Mouse (Mus musculus) ovary, postnatal 10 days (tissue): Measurements from ENCODE around the gene Tmprss11c.
"Not testable (repeated sequence)": the region's sequence is repeated elsewhere in the genome, so short reads cannot be mapped to it uniquely, and the experiment has no call there.

Experiments
- DNase-seq: peaks from one replicate; pipeline ENCODE4 v3.0.0; 2022; ENCODE audit warnings: low spot score

Gene Tmprss11c

DNA sequence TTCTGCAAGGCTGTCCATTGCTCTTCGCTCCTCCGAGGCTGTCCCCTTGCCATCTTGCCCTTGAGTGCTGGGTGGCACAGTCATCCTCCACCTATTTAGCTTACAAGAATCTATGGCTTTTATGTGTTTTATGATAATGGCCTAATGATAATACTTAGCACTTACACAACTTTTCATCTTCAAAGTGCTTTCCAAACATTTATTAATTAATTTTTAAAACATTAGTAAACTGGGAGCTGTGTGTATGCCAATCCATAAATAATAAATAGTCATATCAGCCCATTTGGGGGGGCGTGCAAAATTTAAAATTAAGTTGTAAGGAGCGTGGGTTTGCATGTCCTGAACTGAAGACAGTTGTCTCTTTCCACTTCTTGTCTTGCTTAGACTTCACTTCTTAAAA is at the start of gene Tmprss11c:
Tmprss11c (minus strand) TSS at position 101 of the 400 bp plus-strand sequence.
- no peak for DNase-seq

DNA sequence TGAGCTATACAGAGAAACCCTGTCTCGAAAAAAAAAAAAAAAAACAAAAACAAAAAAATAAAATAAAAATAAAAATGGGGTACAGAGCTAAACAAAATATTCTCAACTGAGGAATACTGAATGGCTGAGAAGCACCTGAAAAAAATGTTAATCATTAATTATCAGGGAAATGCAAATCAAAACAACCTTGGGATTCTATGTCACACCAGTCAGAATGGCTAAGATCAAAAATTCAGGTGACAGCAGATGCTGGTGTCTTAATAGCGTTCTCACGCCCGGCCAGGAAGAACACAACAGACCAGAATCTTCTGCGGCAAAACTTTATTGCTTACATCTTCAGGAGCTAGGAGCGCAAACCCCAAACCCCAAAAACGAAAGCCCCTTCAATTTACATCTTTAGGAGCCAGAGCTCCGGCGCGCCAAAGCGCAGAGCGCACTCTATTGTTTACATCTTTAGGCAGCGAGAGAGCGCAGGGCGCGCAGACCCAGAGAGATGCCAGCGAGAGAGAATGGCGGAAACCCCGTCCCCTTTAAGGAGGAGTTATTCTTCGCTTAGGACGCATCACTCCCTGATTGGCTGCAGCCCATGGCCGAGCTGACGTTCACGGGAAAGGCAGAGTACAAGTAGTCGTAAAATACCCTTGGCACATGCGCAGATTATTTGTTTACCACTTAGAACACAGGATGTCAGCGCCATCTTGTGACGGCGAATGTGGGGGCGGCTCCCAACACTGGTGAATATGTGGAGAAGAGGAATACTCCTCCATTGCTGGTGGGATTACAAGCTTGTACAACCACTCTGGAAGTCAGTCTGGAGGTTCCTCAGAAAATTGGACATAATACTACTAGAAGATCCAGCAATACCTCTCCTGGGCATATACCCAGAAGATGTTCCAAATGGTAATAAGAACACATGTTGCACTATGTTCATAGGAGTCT is 29.2 kb upstream of the Tmprss11c start:
- DNase-seq: not testable (repeated sequence)

DNA sequence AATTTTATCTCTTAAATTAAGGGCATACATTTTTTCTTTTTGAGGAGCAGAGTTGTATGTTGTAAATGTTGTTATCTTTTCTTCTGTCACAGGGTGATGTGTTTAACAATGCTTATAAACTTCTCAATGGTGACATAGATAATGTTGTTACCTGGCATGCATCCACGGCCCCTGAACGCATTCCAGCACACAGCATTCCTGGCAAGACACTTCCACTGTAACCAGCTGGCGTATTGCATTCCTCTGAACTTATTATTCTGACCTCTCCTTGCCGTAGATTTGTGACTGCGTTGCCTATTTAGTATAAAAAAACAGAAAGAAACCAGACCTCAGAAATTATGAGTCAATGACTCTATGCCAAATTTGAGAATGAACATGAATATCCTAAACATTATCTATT is 17.0 kb upstream of the Tmprss11c start:
- no peak for DNase-seq

DNA sequence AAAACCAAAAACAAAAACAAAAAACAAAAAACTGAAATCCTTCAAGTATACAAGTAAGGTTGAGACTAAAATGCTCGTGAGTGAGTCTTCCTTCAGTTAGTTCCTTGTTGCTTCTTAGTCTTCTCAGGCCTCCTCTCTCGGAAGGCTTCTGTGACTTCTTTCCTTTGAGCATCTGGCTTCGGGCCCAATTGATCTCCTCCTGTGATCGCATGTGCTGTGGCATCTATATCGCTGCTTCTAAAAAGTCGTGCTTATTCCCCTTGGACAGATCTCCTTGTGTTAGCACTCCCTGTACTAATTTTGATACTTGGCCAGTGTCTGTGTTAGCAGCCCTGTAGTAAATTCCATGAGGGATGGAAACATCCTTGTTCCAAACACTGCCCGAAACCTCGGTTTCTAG is 14.8 kb upstream of the Tmprss11c start:
- DNase-seq: no peak

DNA sequence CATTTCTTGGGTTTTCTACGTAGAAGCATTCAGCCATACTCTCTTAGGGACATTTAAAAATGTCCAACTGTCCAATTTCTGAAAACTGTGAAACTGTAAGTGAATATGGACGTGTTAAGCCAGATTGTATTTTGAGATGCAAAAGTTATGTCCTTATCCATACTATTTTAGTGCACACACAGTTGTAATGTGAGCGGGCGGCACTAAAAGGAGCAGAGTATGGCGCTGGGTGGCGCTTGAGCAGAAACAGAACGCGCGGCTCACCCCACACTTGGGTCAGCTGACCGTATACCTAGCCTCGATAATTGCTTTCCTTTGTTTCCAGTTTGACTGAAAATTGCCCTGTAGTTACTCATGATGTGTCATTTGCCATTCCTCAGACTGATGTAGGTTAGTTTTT is 42.5 kb downstream of the Tmprss11c start:
- DNase-seq: no peak

DNA sequence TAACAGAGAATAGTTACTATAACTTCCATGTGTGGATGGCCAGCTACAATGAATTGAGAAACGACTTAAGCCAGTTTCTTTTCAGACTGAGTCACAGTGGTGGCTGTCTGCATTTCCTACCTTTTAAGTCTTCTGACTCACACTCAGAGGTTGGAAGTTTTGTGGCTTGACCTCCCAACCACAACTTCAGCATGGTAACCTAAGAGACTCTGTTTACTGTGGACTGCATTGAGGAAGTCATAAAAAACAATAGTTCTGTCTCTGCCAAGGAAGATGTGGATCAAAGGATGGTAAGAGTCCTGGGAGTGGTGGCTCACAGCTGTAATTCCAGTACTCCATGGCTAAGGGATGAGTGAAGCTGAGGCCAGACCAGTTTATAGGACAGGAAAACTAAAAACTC is 44.2 kb downstream of the Tmprss11c start:
- no peak for DNase-seq

DNA sequence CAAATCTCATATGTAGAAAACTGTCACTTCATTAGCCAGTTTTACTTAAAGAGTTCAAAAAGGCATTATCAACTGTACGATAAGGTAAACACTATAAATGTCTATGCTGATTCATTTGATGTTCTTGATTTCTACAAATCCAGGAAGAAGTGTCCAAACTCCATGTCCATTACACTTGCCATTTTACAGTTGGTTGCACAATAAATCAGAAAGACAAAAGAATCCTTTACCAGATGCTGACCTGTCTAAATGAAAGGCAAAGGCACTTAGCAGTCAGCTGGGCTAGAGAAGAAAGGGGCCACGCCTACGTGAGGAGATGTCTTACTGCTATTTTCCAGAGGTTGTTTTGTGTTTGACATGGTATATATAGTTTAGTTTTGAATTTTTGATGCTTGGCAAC is 44.8 kb downstream of the Tmprss11c start:
- DNase-seq: no peak

DNA sequence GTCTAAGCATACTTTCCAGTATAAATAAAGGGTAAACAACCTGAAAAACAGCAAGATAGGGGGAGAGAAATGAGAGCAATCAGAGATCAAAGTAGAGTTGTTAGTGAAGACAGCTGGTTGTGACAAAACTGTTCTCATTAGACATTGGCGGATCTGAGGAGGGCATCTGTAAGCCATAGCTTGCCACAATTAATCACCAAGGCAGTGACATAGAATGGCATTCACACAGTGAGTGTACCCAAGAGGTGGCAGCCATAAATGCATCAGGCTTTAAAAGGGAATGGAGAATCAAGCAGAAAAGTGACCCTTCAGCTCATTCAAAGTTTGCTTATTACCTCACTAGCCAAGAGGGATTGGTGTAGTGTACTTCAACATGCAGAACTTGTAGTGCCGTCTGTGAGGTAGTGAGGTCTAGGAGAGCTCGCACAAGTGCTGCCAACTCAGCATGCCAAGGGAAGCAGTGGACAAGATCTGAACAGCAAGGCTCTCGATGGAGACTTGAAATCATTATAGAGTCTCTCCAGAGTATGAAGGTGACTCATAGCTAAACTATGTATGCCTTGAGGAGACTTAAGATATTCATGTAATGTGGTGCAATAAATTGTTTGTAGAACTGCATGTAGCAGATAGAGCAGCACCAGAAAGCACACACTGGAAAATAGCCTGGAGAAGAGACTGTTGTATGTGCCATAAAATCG is 61.8 kb downstream of the Tmprss11c start:
- DNase-seq: no peak

DNA sequence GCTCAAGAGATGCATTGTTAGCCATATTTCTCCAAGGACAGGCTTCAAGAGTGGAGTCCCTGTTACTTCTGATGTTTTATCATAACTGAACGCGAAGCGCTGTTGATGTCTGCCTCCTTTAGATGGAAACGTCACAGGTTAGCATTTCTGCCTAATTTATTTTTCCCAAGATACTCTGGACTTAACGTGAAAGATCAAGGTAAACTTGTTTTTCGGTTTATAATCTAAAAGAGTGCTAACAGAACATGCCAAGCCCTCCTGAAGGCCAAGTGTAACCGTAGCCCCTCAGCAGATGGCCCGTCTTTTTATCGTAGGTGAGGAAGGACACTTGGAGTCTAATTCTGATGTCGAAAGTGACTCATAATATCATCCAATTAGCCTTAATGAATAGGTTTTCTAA is 91.3 kb downstream of the Tmprss11c start, which contains the start of gene Gnrhr:
Gnrhr (minus strand) TSS at position 101 of the 400 bp plus-strand sequence.
- no peak for DNase-seq

DNA sequence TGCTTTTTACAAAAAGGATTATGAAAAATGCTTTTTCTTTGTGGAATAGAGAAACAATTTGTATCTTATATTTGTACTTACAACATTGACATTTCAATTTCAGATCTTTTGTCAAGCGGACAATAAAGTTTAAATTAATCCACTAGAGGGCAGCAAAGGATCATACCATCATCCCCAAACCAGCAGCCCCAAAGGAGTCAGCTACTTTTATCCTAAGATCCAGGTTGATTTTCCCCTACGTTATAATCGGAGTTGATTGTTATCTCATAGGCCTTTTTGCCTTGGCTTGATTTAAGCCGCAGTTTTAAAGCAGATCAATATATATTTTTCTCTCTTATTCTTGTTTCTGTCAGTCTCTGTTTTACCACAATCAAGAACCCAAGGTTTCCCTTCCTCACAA is 97.8 kb downstream of the Tmprss11c start:
- DNase-seq: no peak

DNA sequence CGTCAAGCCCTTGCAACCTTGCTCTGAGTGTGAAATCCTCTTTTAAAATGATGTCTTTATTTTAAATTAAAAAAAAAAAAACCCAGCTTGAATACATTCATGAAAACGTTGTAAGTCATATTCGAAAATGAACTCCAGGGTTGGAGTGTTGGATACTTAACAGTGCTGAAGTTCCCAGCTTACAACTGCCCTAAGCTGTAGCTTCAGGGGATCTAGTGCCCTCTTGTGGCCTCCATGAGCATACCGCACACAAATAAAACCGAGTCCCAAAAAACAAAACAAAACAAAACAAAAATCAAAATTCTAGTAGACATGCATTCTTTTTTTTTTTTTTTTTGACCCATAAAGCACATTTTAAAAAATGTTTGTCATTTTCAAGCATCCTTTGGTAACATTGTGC is 98.3 kb downstream of the Tmprss11c start:
- DNase-seq: no peak

DNA sequence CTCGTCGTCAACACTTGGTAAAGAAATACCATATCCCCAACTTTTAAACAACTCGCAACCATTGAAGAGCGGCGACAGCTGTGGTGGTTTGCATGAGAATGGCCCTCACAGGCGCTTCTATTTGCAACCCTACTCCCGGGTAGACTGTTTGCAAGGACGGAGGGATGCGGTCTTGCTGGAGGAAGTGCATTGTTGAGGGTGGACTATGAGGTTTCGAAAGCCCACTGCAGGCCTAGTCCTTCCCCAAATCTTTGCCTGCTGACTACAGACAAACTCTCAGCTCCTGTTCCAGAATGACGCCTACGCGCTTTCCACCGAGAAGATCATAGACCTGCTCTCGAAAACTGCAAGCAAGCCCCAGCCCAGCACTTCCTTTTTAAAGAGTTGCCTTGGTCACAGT is 98.8 kb downstream of the Tmprss11c start:
- DNase-seq: no peak

DNA sequence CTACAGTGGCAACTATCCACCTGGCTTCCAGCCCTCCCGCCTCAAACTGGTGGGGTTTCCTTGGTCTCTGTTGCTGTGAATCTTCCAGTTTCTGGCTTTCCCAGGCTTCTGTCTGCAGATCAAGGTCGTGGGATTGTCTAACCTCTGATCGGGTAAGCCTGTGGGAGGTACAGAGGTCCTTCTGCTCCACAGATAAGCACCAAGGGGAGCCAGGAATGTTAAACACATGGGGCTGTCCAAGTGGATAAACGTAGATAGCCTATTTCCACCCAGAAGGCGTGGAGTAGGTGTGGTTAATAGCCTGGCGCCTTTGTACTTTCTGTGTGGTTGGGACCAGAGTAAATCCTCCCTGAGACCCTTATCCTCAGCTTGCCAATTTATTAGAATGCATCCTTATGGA is 101.7 kb downstream of the Tmprss11c start:
- no peak for DNase-seq
